Mouse (Mus musculus) left cerebral cortex, adult 2 months (tissue): ENCODE results near the gene 4930442H23Rik. TPM values are rescaled to one million over a fixed set of nuclear protein-coding genes. Genes with fewer than 3 reads are reported as not detected.

Experiments
- DNase-seq, 2 experiments: peaks; one replicate each; pipeline ENCODE4 v3.0.0; 2021 to 2022; ENCODE audit warnings: low spot score in 2 of 2, mixed read lengths in 1 of 2; ENCODE audit errors: extremely low spot score in 1 of 2
- H3K27ac ChIP-seq: fragments of 200-600 bp; 2 replicates; pipeline ENCODE4 v1.8.1; 2022
- H3K4me3 ChIP-seq: fragments of 200-600 bp; 2 replicates; pipeline ENCODE4 v1.8.1; 2022
- CTCF ChIP-seq: fragments of 200-600 bp; IDR thresholded peaks from 2 replicates; pipeline ENCODE4 v1.8.1; 2022; ENCODE audit warnings: antibody characterized with exemption, mild to moderate bottlenecking, moderate library complexity
- intact Hi-C: fragments of 180-260 bp; cut with DNase I; formaldehyde crosslinking; loops from one replicate; pipeline ENCODE4 v1.15.1; 2025
- total RNA-seq, 2 experiments: library from RNA; stranded (reverse); gene quantifications; 2 replicates each; pipeline ENCODE4 v1.2.3; 2021

4930442H23Rik gene
- total RNA-seq, 2 experiments from 2014 or later = not detected

DNA sequence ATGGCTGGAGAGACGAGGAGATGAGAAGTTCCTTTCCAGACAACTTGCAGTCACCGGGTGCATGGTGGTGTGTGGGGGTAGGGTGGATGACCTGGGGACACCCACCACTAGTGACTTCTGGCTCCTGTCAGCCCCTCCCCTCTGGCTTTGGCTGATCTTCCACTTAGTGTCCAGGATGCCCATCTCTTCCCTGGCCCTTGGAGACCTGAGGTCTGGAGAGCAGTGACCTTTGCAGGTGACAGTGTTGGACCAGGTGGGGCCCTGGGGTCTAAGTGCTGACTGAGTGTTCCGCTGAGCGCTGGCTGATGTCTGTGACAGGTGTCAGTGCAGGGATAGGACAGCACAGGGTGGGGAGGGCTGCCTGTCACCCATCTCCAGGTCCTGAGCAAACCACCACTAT is 11.7 kb upstream of the 4930442H23Rik start:
- DNase-seq = no peak
- intact Hi-C loops = loop anchor here (5.0 kb wide), 3 partner anchors 92 to 257 kb away; partner anchors contain the start of gene Hmg20b
- no peak for TF ChIP-seq CTCF
- H3K4me3 ChIP-seq = no peak overlapping the region
- no peak overlapping the region for H3K27ac ChIP-seq

DNA sequence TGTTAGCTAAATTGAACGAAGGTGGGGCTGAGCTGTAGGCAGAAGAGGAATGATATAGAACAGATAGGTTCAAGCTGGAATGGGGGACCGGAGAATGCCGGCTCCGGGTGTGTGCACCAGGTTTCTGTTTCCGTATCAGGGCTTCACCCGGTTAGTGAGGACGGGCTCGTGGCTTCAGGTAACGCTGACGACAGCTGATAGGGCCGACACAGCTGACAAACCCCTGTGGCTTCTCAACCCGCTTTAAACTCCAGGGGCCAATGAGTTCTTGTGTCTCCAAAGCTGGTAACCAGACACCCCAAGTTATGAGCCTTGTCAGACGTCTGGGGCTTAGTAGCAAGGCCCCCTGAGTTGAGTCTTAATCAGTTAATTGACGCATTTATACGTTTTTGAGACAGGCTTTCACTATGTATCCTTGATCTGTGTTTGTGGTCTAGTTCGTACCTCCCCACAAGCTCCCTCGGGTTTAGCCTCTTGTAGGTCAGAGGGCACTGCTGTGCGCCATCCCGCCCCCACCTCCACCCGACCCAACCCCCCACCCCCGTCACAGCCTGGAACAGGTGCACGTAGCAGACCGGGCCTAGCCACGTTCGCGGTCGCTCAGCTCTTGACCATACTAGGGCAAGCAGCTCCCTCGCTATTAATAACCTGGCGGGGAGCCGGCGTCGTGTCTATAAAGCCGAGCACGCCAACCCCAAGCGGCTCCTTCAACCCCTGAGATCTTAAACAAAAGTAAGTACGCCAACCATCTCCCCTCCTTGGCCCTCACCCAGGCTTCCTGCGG is 10.5 kb upstream of the 4930442H23Rik start:
- intact Hi-C loops = loop anchor here (5.0 kb wide), 1 partner anchor 73 kb away; the partner anchor contains the start of genes Apba3 and Mrpl54
- no peak for TF ChIP-seq CTCF
- DNase-seq = no peak
- Histone ChIP-seq H3K27ac (peak overlapping the region; percentile 53; the same call in 1 of the 2 replicates), H3K4me3 (no peak overlapping the region)

DNA sequence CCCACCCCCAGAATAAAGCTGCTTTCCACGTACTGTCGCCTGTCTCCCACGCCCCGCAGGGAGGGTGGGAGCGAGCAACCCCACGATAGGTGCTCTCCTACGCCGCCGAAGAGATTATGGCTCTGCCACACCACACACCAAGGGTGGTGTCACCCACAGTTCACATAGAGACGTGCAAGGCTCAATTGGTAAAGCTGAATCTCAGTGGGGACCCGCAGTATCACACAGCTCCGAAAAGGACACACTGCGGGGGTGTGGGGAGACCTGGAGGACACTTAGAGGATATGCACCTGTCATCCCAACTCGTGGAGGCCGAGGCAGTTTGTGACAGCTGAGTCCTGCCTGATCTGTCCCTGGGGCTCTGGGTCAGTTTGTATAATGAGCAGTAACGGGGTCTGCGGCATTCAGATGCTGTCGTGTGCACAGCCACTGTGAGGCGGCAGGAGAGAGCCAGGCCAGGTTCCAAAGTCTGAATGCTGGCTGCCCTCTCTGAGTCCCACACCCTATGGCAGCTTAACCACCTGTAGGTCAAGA is 9.4 kb upstream of the 4930442H23Rik start:
- DNase-seq = no peak

DNA sequence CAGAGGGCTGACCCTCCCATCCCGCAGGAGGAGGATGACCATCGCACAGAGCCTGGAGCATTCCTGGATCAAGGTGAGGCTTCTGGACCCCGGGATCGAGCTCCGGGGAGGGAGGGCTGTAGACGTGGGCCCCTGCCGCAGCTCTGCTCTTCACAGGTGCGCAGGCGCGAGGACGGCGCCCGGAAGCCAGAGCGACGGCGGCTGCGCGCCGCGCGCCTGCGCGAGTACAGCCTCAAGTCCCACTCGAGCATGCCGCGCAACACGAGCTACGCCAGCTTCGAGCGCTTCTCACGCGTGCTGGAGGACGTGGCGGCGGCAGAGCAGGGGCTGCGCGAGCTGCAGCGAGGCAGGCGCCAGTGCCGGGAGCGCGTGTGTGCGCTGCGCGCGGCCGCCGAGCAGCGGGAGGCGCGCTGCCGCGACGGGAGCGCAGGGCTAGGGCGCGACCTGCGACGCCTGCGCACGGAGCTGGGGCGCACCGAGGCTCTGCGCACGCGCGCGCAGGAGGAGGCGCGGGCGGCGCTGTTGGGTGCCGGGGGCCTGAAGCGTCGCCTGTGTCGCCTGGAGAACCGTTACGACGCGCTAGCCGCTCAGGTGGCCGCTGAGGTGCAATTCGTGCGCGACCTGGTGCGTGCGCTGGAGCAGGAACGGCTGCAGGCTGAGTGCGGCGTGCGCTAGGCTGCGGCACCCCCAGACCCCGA is 8.8 kb upstream of the 4930442H23Rik start:
- intact Hi-C loops = loop anchor here (1.0 to 5.0 kb wide), 2 partner anchors 9 to 75 kb away; partner anchors contain the start of genes 4930442H23Rik, Apba3, Dapk3 and Mrpl54
- peak; percentile 87 to 91 for DNase-seq

More for the DNA sequence above, 9.4 kb upstream of the 4930442H23Rik start:
- Histone ChIP-seq H3K4me3 (peak overlapping the region; percentile 47), H3K27ac (peak overlapping the region; percentile 94)
- no peak for TF ChIP-seq CTCF
- intact Hi-C loops = loop anchor here (1.0 to 5.0 kb wide), 2 partner anchors 10 to 74 kb away; partner anchors contain the start of genes 4930442H23Rik, Apba3, Dapk3 and Mrpl54

DNA sequence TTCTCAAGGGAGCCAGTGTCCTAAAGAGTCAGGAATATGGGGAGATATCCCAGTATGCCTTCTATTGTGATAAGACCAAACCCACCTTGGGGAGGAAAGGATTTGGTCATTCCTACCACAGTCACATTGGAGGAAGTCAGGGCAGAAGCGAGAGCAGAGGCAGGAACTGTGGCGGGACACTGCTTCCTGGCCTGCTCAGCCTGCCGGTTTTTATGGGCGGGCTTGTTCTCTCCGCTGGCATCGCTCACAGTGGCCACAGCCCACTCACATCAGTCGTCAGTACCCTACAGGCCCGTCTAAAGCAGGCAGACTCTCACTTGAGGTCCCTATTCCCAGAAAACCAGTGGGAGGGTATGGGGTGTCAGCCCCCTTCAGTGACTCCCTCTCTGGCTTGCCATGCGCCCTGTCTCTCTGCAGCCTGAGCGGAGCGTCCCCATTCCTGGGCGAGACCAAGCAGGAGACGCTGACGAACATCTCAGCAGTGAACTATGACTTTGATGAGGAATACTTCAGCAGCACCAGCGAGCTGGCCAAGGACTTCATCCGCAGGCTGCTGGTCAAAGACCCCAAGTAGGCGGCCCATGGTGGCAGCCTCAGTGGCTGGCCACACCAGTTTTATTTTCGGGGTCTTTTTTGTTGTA is 7.8 kb upstream of the 4930442H23Rik start:
- DNase-seq = no peak
- no peak for TF ChIP-seq CTCF
- H3K27ac ChIP-seq = peak overlapping the region; percentile 94
- H3K4me3 ChIP-seq = no peak overlapping the region
- intact Hi-C loops = loop anchor here (5.0 kb wide), 1 partner anchor 76 kb away; the partner anchor contains the start of genes Apba3 and Mrpl54

More for the DNA sequence above, 8.8 kb upstream of the 4930442H23Rik start:
- no peak for TF ChIP-seq CTCF
- peak overlapping the region; percentile 94 for H3K27ac ChIP-seq
- peak overlapping the region; percentile 47 for H3K4me3 ChIP-seq

DNA sequence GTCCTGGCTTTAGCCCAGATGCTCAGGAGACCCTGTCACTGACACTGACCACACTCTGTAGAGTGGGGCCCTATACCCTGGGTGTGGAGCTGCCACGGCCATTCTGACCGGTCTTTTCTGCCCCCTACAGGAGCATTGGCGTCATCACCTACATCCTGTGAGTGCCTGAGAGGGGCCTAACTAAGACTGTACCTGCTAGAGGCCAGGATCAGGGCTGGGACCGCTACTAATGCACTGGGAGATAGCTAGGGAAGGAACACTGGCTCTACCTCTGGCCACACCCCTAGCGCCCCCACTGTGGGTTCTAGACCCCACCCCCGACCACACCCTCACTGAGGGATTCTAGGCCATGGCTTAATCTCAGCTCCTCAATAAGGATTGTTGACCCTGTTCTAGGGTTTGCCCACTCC is 7.3 kb upstream of the 4930442H23Rik start:
- intact Hi-C loops = loop anchor here (5.0 kb wide), 1 partner anchor 76 kb away; the partner anchor contains the start of genes Apba3 and Mrpl54
- peak; percentile 10 for TF ChIP-seq CTCF
- no peak for DNase-seq
- Histone ChIP-seq H3K27ac (0 out of 2 replicates have a peak overlapping the region, but pooled peaks have one; percentile 8), H3K4me3 (no peak overlapping the region)

DNA sequence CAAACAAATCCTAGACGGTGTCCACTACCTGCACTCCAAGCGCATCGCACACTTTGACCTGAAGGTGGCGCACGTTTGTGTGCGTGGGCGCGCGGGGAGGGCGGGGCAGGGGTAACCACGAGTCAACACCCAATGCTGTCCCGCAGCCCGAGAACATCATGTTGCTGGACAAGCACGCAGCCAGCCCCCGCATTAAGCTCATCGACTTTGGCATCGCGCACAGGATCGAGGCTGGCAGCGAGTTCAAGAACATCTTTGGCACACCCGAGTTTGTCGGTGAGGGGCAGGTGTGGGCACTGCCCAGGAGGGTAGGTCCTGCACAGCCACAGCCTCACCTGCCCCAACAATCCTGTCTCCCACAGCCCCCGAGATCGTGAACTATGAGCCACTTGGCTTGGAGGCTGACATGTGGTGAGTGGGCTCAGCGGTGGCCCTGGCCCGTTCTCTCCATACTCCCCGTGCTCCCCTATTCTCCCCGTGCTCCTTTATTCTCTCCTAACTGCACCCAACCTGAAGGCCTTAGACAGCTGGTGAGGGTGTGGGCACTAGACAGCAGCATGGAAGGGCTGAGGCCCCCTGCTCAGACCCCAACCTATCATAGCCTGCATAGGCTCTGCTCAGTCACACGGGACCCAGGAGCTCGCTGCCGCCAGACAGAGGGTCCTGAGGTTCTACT is 6.7 kb upstream of the 4930442H23Rik start:
- H3K27ac ChIP-seq = 0 out of 2 replicates have a peak overlapping the region, but pooled peaks have one; percentile 8
- no peak for DNase-seq
- intact Hi-C loops = loop anchor here (5.0 kb wide), 1 partner anchor 77 kb away; the partner anchor contains the start of genes Apba3 and Mrpl54
- H3K4me3 ChIP-seq = no peak overlapping the region
- TF ChIP-seq CTCF = peak; percentile 37

DNA sequence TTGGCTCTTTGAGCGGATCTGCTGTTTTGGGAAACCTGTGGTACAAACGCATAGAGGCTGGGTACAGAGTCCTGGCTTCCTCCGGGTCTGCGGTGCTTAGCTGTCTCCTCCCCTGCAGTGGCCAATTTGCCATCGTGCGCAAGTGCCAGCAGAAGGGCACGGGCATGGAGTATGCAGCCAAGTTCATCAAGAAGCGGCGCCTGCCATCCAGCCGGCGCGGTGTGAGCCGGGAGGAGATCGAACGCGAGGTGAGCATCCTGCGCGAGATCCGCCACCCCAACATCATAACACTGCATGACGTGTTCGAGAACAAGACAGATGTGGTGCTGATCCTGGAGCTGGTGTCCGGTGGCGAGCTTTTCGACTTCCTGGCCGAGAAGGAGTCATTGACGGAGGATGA is 6.2 kb upstream of the 4930442H23Rik start:
- TF ChIP-seq CTCF = no peak
- Histone ChIP-seq H3K27ac (no peak overlapping the region), H3K4me3 (no peak overlapping the region)
- intact Hi-C loops = loop anchor here (5.0 kb wide), 1 partner anchor 77 kb away; the partner anchor contains the start of genes Apba3 and Mrpl54
- DNase-seq = no peak

DNA sequence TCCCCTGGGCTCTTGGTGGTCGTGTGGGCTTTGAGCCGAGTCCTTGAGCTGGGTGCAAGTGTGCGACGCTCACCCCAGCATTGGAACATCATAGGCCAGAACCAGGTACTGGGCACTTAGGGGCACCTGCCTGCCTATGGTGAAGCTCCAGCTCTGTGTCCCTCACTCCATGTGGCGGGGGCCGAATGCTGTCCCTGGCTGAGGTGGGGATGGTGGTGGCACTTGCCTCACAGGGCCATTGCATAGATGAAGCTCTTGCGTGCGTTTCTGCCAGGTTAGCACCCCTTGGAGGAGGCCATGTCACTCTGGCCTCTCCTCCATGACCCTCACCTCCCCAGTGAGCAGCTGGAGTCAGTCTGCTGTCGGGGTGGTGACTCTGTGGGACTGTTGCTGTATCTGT is 3.5 kb upstream of the 4930442H23Rik start:
- no peak overlapping the region for H3K4me3 ChIP-seq
- no peak overlapping the region; the same call in 1 of the 2 replicates for H3K27ac ChIP-seq
- no peak for DNase-seq
- TF ChIP-seq CTCF = no peak
- intact Hi-C loops = no loop called here

DNA sequence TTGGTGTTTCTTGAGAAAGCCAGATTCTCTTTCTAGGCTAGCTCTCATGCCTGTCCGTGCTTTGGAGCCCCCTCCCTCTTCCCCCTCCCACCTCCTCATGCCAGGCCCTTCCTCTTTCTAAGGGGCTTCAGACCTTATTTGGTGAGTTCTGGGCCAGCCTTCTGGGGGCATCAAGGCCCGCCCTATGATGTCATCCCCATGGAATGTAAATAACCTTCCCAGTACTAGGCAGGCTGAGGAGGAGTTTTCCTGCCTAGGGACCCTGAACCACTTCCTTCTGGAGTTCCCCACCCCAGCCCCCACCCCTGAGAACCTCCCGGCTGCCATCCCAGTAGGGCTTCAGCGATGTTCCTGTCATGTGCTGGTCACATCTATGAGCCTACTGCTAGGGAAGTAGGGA is 1.1 kb upstream of the 4930442H23Rik start:
- no peak for DNase-seq
- H3K27ac ChIP-seq = no peak overlapping the region
- no peak overlapping the region for H3K4me3 ChIP-seq
- no peak for TF ChIP-seq CTCF
- intact Hi-C loops = no loop called here
